Mouse (Mus musculus): ENCODE data around the gene Map9.
"Not testable (repeated sequence)": the region's sequence is repeated elsewhere in the genome, so short reads cannot be mapped to it uniquely, and the experiment has no call there.

The Map9 gene

DNA sequence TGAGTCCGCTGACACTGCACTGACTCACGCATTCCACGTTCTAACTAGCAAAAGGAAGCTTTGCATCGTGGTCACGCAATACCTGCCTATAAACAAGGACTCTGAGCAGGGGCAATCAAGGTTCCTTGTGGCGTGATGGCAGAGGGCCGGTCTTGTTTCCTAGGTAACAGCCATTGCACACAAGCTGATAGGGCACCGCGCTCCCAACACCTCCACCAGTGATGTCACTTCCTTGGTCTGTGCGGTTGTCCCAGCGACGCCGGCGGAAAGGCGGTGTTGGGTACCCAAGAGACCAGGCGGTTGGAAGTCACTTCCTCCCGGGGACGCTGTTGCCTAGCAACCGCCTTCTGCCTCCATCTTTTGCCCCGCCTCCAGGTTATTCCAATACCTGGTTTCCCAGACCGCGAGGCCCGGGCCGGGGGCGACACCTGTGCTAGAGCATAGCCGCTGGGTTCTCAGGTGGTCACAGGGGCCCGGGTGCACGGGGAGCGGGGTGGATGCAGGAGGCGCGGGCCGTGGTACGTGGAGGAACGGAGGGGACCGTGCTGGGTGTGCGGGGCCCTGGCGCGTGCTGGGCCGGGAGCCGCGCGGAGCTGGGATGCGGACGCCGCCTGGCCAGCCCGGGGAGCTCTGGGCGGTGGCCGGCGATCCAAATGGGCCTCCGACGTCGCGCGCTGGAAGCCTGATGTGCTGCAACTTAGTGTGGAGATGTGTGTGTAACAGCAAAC, at the start of gene Map9:
Gene Map9 (plus strand): TSS at position 248 of the 728 bp plus-strand sequence.
- DNase-seq (ENCODE audit: low spot score), result peak; percentile 84

- no peak for DNase-seq (ENCODE audit: low spot score)
Observed at GRCm38 (mm10) chr3:82315728-82316127, 42.1 kb upstream of the Map9 start.

- DNase-seq (ENCODE audit: low spot score), result not testable (repeated sequence)
Observed at GRCm38 (mm10) chr3:82326736-82327135, 31.1 kb upstream of the Map9 start.

- DNase-seq (ENCODE audit: low spot score), result no peak
Observed at GRCm38 (mm10) chr3:82332067-82332466, 25.8 kb upstream of the Map9 start.

- no peak for DNase-seq (ENCODE audit: low spot score)
Observed at GRCm38 (mm10) chr3:82332536-82332935, 25.3 kb upstream of the Map9 start.

DNA sequence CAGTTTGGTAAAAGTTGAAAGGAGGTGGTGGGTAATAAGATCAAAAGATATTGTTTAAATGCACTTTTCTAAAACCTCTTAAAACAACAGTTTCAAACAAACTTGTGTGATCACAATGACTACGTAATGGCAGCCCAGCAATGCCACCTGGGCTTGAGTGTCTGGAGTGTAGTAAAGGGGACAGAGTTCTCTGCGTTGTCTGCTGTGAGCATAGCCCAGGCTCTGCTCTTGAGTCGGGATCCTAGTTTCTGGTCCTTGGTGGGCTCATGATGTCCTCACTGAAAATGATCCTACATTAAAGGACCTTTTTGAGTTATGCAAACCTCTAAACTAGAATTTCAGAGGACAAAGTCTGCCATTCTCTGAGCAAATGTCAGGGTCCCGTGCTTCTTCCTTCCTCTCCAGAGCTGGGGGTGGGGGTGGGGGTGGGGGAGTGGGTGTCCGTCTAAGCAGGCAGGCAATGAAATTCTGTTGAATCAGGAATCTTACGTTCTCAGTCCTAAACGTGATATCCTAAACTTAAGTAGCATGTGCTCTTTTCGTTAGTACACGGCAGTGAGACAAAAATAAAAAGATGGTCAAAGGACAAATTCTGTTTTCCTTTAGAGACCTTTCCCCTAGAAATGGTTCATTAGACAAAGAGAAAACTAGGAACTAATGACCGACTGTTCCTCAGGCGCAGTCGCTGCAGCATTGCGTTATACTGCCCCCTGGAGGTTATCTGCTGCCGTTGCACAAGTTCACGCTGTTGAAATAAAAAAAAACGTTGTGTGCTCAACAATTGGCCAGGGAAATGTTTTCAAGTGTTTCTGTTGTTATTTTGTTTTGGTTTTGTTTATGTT, 24.5 kb upstream of the Map9 start:
- peak; percentile 49 for DNase-seq (ENCODE audit: low spot score)

DNA sequence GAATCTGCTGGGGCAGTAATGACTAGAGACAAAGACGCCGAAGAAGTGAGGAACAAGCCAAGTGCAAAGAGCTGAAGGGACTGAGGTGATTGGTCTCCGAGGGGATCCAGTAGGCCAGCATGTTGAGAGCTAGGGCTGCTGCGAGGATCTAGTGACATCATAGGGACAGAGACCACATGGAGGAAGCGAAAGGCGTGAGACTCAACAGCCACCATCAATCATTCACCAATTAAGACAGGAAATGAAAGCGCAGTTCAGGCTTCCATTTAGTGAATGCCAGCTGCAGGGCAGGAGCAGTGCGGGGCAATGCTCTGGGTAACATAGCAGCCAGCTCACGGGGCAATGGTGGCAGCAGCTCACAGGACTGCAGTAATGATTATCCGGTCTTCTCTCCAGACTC, 17.7 kb upstream of the Map9 start:
- no peak for DNase-seq (ENCODE audit: low spot score)

DNA sequence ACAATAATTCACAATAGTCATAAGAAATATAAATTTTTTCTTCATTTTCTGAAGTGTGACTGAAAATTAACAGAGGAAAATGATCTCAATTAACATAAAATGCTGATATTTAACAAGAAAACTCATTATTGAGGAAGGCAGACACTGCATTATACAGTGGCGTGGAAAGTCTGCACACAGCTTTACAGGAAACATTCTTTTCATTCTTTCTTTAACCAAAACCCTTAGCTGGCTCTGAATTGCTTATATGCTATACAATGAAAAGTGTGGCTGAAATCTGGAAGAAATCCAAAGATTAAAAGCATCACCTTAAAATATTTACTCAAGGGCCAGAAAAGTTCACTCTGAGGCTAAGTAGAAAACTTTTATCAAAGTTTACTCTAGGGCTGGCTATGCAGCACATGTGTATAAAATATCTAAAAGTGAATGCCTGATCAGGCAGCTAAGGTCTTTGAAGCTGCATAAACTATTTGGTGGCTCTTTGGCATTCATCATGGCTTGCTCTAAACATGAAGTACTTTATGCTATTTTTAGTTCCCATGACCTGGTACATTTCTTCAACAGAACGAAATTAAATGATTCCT, 9.5 kb upstream of the Map9 start:
- no peak for DNase-seq (ENCODE audit: low spot score)

- DNase-seq (ENCODE audit: low spot score), result no peak
Observed at GRCm38 (mm10) chr3:82350321-82350720, 7.5 kb upstream of the Map9 start.

GRCm38 (mm10) chr3:82357340-82357739, 504 bp upstream of the Map9 start:
- no peak for DNase-seq (ENCODE audit: low spot score)

GRCm38 (mm10) chr3:82359036-82359435, 1.2 kb downstream of the Map9 start:
- DNase-seq (ENCODE audit: low spot score), result no peak

GRCm38 (mm10) chr3:82362452-82362851, 4.6 kb downstream of the Map9 start:
- no peak for DNase-seq (ENCODE audit: low spot score)

- DNase-seq (ENCODE audit: low spot score), result no peak
Observed at GRCm38 (mm10) chr3:82364505-82364904, 6.7 kb downstream of the Map9 start.

- no peak for DNase-seq (ENCODE audit: low spot score)
Observed at GRCm38 (mm10) chr3:82364988-82365387, 7.1 kb downstream of the Map9 start.

GRCm38 (mm10) chr3:82369063-82369860, 11.4 kb downstream of the Map9 start:
- no peak for DNase-seq (ENCODE audit: low spot score)

- no peak for DNase-seq (ENCODE audit: low spot score)
Observed at GRCm38 (mm10) chr3:82370439-82371011, 12.7 kb downstream of the Map9 start.

- no peak for DNase-seq (ENCODE audit: low spot score)
Observed at GRCm38 (mm10) chr3:82376965-82377364, 19.1 kb downstream of the Map9 start.

GRCm38 (mm10) chr3:82382325-82382724, 24.5 kb downstream of the Map9 start:
- DNase-seq (ENCODE audit: low spot score), result no peak

DNA sequence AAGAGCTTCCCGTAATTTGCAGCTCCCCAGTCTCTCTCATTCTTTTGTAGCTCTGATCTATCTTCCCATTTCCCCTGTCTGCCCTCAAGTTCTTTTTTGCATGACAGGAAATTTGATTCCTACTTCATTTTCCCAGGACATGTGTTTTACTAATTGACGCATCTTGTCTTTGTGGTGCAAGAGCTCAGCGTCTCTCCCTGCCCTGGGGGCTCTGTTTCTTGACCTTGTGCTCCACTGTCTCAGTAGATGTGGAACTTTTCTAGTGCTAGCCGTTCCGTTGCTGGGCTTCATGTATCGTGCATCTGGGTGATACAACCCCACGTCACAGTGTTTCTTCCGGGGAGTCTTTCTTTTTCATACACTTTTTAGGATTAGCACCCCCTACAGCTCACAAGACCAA, 27.2 kb downstream of the Map9 start:
- no peak for DNase-seq (ENCODE audit: low spot score)

DNA sequence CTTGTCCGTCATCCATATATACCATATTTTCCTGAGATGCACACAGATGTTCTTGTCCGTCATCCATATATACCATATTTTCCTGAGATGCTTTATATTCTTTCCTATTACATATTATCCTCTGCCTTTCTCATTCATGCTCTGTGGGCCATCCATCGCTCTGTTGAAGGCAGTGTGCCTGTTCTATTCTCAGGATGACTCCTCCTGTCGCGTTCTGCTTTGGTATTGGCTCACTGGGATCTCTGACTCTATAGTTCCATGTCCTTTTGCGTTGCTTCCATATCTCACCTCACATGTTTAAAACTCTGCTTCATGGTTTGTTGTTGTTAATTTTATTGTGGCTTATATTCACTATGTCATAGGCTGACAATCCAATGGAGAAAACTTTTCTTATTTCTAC, 48.0 kb downstream of the Map9 start:
- DNase-seq (ENCODE audit: low spot score), result no peak

DNA sequence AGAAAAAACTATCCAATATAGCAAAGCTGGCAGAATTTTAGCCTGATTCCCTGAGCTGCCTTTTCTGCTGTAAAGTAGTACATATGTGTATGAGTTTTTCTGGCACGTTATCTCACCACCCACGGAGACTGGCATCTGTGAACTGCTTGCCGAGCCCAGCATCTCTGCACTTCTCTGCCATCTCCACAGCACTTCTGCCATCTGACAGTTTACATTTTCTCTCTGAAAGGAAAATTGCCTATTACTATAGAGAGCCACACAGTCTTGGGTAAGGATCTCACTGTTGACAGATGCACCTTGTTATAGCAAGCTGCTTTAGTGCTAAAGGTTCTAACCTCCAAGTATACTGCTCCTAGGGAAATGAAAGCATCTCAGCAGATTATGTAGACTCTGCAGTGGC, 48.5 kb downstream of the Map9 start:
- no peak for DNase-seq (ENCODE audit: low spot score)

DNA sequence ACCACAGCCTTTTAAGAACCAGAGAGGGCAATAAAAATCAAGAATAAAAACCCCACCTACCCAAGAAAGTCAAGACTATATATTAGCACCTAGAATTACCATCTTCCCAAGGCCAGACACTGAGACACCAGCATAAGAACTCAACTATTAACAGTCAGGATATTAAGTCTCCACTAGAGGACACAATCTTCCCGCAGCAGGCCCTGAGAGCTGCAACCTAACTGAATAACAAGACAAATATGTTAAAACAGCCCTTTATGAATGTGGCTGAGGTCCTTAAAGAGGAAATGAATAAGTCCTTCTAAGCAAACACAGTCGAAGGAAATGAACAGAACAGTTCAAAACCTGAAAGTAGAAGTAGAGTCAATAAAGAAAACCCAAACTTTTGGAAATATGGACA, 49.6 kb downstream of the Map9 start:
- DNase-seq (ENCODE audit: low spot score), result no peak
